Mouse (Mus musculus): ENCODE measurements around the gene Rbfox1. TPM values are rescaled to one million over a fixed set of nuclear protein-coding genes. Genes with fewer than 3 reads are reported as not detected.

The Rbfox1 gene
- polyA plus RNA-seq, 1 experiment from 2014 or later, result 2.3 TPM

GRCm38 (mm10) chr16:6324832-6325231 is 439.7 kb downstream of the Rbfox1 start:
- H3K27me3 ChIP-seq (replicated peaks; ENCODE audit: control insufficient read depth, insufficient read depth, low read length), result no peaks in the 10 kb centered on the region
- H3K4me2 ChIP-seq (replicated peaks; ENCODE audit: low read depth), result no peak overlapping the region
- TF ChIP-seq CTCF (IDR thresholded peaks at IDR 0.05; ENCODE audit: low read depth), result no peak
- no peak overlapping the region for H3K27ac ChIP-seq (ENCODE audit: low read depth, low read length)
- no peaks in the 10 kb centered on the region for H3K4me1 ChIP-seq (replicated peaks; ENCODE audit: control insufficient read depth, insufficient read depth, low read length)
- ATAC-seq, result no peak
- WGBS, result 43% methylated on average over 1 of the region's 1 CpGs
- no peak overlapping the region for H3K9ac ChIP-seq (ENCODE audit: low read depth, low read length)
- no peaks in the 10 kb centered on the region for H3K9me3 ChIP-seq (ENCODE audit: control insufficient read depth)
- no peak overlapping the region for H3K4me3 ChIP-seq (ENCODE audit: low read depth, low read length)
- no peaks in the 10 kb centered on the region for H3K36me3 ChIP-seq (ENCODE audit: control insufficient read depth, insufficient read depth)

DNA sequence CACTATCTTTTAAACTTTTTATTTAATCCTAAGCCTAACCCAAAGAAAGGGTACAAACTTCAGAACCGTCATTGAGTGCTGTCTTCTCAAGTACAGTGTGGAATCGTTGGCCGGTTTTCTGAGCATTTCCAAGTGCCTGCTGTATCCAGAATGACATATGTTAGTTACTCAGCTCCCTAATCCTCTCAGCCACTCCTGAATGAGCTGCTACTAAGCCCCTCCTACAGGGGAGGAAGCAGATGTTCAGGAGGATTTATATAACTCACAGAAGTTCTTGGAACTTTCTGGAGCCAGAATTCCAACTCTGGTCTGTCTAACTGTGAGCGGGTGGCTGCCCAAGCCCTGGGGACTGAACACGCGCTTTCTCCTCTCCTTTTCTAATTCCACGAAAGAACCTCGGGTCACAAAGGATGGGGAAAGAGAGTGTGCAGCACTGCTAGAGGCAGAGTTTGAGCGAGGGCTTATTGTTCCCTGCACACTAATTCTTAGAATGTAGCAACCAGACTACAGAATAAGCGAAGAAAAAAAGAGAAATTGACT is 446.3 kb downstream of the Rbfox1 start:
- Histone ChIP-seq H3K27me3 (replicated peaks; ENCODE audit: control insufficient read depth, insufficient read depth, low read length) (no peaks in the 10 kb centered on the region), H3K4me1 (replicated peaks; ENCODE audit: control insufficient read depth, insufficient read depth, low read length) (no peaks in the 10 kb centered on the region), H3K9ac (ENCODE audit: low read depth, low read length) (no peak overlapping the region), H3K4me3 (ENCODE audit: low read depth, low read length) (no peak overlapping the region), H3K4me2 (replicated peaks; ENCODE audit: low read depth) (no peak overlapping the region), H3K27ac (ENCODE audit: low read depth, low read length) (no peak overlapping the region), H3K36me3 (ENCODE audit: control insufficient read depth, insufficient read depth) (no peaks in the 10 kb centered on the region), H3K9me3 (ENCODE audit: control insufficient read depth) (no peaks in the 10 kb centered on the region)
- WGBS, result 63% methylated on average over 10 of the region's 10 CpGs
- no peak for ATAC-seq
- TF ChIP-seq CTCF (IDR thresholded peaks at IDR 0.05; ENCODE audit: low read depth), result no peak

DNA sequence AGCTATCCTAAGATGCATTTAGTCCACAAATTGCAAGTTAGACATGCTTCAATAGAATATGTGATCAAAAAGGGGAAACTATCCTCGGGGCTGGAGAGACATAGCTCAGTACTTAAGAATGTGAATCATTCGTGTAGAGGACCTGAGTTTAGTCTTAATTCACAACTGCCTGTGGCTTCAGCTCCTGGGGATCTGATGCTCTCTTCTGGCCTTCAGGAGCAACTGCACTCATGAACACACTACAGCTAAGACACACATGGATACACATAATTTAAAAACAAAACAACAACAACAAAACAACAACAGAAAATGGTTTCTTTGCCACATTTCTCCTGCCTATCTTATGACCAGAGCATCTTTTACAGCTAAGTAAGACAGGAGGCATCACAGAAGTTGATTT is 448.1 kb downstream of the Rbfox1 start:
- Histone ChIP-seq H3K36me3 (ENCODE audit: control insufficient read depth, insufficient read depth) (no peaks in the 10 kb centered on the region), H3K9me3 (ENCODE audit: control insufficient read depth) (no peaks in the 10 kb centered on the region), H3K4me1 (replicated peaks; ENCODE audit: control insufficient read depth, insufficient read depth, low read length) (no peaks in the 10 kb centered on the region), H3K4me3 (ENCODE audit: low read depth, low read length) (no peak overlapping the region), H3K27ac (ENCODE audit: low read depth, low read length) (no peak overlapping the region), H3K27me3 (replicated peaks; ENCODE audit: control insufficient read depth, insufficient read depth, low read length) (no peaks in the 10 kb centered on the region), H3K4me2 (replicated peaks; ENCODE audit: low read depth) (no peak overlapping the region), H3K9ac (ENCODE audit: low read depth, low read length) (no peak overlapping the region)
- no peak for ATAC-seq
- WGBS, result 66% methylated on average over 2 of the region's 2 CpGs
- TF ChIP-seq CTCF (IDR thresholded peaks at IDR 0.05; ENCODE audit: low read depth), result no peak

- no peaks in the 10 kb centered on the region for H3K4me1 ChIP-seq (replicated peaks; ENCODE audit: control insufficient read depth, insufficient read depth, low read length)
- H3K27me3 ChIP-seq (replicated peaks; ENCODE audit: control insufficient read depth, insufficient read depth, low read length), result peaks cover 14% of the 10 kb centered on the region
- H3K9ac ChIP-seq (ENCODE audit: low read depth, low read length), result no peak overlapping the region
- 33% methylated on average over 9 of the region's 9 CpGs for WGBS
- TF ChIP-seq CTCF (IDR thresholded peaks at IDR 0.05; ENCODE audit: low read depth), result no peak
- H3K9me3 ChIP-seq (ENCODE audit: control insufficient read depth), result no peaks in the 10 kb centered on the region
- H3K27ac ChIP-seq (ENCODE audit: low read depth, low read length), result no peak overlapping the region
- H3K4me3 ChIP-seq (ENCODE audit: low read depth, low read length), result no peak overlapping the region
- no peak for ATAC-seq
- no peak overlapping the region for H3K4me2 ChIP-seq (replicated peaks; ENCODE audit: low read depth)
- H3K36me3 ChIP-seq (ENCODE audit: control insufficient read depth, insufficient read depth), result no peaks in the 10 kb centered on the region
Measured at GRCm38 (mm10) chr16:6348103-6348502, 462.9 kb downstream of the Rbfox1 start.

DNA sequence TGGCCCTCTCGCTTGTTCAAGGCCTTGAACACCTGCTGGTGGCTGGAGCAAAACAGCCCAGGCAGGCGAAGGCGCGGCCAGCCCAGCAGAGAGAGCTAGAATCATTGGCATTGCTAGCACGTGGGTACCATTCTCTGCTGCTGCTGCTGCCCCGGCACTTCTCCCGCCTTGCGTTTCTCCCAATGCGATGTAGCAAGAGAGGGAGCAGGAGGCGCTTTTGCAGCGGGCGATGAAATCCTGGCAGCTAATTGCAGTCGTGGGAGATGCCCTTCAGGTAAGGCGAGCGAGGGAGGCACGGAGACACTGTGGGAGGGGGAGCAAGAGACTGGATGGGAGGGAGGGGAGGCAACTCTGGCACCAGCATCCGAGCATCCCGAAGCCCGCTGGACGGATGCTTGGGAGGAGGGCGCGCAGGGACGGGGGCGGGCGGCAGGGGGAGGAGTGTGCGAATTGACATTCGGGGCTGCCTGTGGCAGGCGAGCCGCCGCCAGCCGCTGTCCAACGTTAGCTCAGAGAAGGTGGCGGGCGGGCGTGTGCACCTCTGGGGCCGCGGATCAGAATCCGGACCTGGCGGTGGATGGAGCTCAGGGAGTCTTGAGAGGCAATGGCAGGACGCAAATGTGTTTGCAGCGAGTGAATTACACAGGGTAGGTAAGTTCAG is 463.6 kb downstream of the Rbfox1 start:
- Histone ChIP-seq H3K4me1 (replicated peaks; ENCODE audit: control insufficient read depth, insufficient read depth, low read length) (no peaks in the 10 kb centered on the region), H3K9ac (ENCODE audit: low read depth, low read length) (no peak overlapping the region), H3K9me3 (ENCODE audit: control insufficient read depth) (no peaks in the 10 kb centered on the region), H3K27ac (ENCODE audit: low read depth, low read length) (no peak overlapping the region), H3K36me3 (ENCODE audit: control insufficient read depth, insufficient read depth) (no peaks in the 10 kb centered on the region), H3K4me3 (ENCODE audit: low read depth, low read length) (no peak overlapping the region), H3K4me2 (replicated peaks; ENCODE audit: low read depth) (no peak overlapping the region), H3K27me3 (replicated peaks; ENCODE audit: control insufficient read depth, insufficient read depth, low read length) (peaks cover 14% of the 10 kb centered on the region)
- 1% methylated on average over 39 of the region's 41 CpGs for WGBS
- no peak for ATAC-seq
- TF ChIP-seq CTCF (IDR thresholded peaks at IDR 0.05; ENCODE audit: low read depth), result no peak

GRCm38 (mm10) chr16:6349381-6349780 is 464.2 kb downstream of the Rbfox1 start:
- 28% methylated on average over 16 of the region's 16 CpGs for WGBS
- ATAC-seq, result no peak
- Histone ChIP-seq H3K36me3 (ENCODE audit: control insufficient read depth, insufficient read depth) (no peaks in the 10 kb centered on the region), H3K27ac (ENCODE audit: low read depth, low read length) (no peak overlapping the region), H3K4me2 (replicated peaks; ENCODE audit: low read depth) (no peak overlapping the region), H3K9ac (ENCODE audit: low read depth, low read length) (no peak overlapping the region), H3K27me3 (replicated peaks; ENCODE audit: control insufficient read depth, insufficient read depth, low read length) (peaks cover 14% of the 10 kb centered on the region), H3K9me3 (ENCODE audit: control insufficient read depth) (no peaks in the 10 kb centered on the region), H3K4me3 (ENCODE audit: low read depth, low read length) (no peak overlapping the region), H3K4me1 (replicated peaks; ENCODE audit: control insufficient read depth, insufficient read depth, low read length) (no peaks in the 10 kb centered on the region)
- TF ChIP-seq CTCF (IDR thresholded peaks at IDR 0.05; ENCODE audit: low read depth), result no peak
